8 mouse cellular contexts compared by ENCODE assay signal in genomic region chr1:78216509-78217141, GRCm38 (mm10). TPM values are rescaled to one million over a fixed set of nuclear protein-coding genes. Genes with fewer than 3 reads are reported as not detected.
DNase-seq lines count a peak whose midpoint lies in the region; ATAC-seq lines count a peak whose summit lies in the region.

No protein-coding gene starts in this region.

- H3K27ac ChIP-seq in embryonic facial prominence, embryonic 11.5 days (replicated peaks; ENCODE audit: low read depth, low read length), result no peak overlapping the region
- H3K27ac ChIP-seq in hindbrain, embryonic 14.5 days, result no peak overlapping the region

- peak overlapping the region; percentile 61 for H3K4me3 ChIP-seq in embryonic facial prominence, embryonic 11.5 days (ENCODE audit: low read depth, low read length)
- peak overlapping the region; percentile 55 for H3K4me3 ChIP-seq in hindbrain, embryonic 14.5 days (replicated peaks; ENCODE audit: low read length)

- peak overlapping the region; percentile 59 for H3K9ac ChIP-seq in embryonic facial prominence, embryonic 11.5 days (replicated peaks; ENCODE audit: low read length)
- H3K9ac ChIP-seq in hindbrain, embryonic 14.5 days, result peak overlapping the region; percentile 64

- peaks cover 66% of the 10 kb centered on the region for H3K27me3 ChIP-seq in embryonic facial prominence, embryonic 11.5 days (ENCODE audit: control insufficient read depth, insufficient read depth, low read length)
- peaks cover 95% of the 10 kb centered on the region for H3K27me3 ChIP-seq in hindbrain, embryonic 14.5 days (ENCODE audit: control insufficient read depth, insufficient read depth, low read length)

- H3K4me2 ChIP-seq in embryonic facial prominence, embryonic 11.5 days (ENCODE audit: low read depth, low read length), result peak overlapping the region; percentile 94
- peak overlapping the region; percentile 78 for H3K4me2 ChIP-seq in hindbrain, embryonic 14.5 days (replicated peaks)

- intact Hi-C loops in left cerebral cortex, postnatal 4 days (cut with DNase I), result loop anchor here (10.0 kb wide), 1 partner anchor 198 kb away; no protein-coding TSS in a partner anchor
- intact Hi-C loops in left cerebral cortex, postnatal 14 days (cut with DNase I), result loop anchor here (5.0 kb wide), 2 partner anchors 96 to 201 kb away; partner anchors contain the start of gene Sgpp2

- no peaks in the 10 kb centered on the region for H3K36me3 ChIP-seq in embryonic facial prominence, embryonic 11.5 days (replicated peaks; ENCODE audit: control insufficient read depth, insufficient read depth, low read depth, low read length)
- no peaks in the 10 kb centered on the region for H3K36me3 ChIP-seq in hindbrain, embryonic 14.5 days (replicated peaks; ENCODE audit: control insufficient read depth, insufficient read depth)

- 2% methylated on average over 46 of the region's 79 CpGs for WGBS in embryonic facial prominence, embryonic 11.5 days
- WGBS in hindbrain, embryonic 14.5 days, result under 1% methylated on average over 70 of the region's 79 CpGs

- no peak for ATAC-seq in embryonic facial prominence, embryonic 11.5 days (replicated peaks; ENCODE audit: insufficient number of reproducible peaks, low FRiP score, low TSS enrichment, low read depth)
- ATAC-seq in hindbrain, embryonic 14.5 days (ENCODE audit: low FRiP score), result peak; percentile 65

- peak; percentile 22 for DNase-seq in left cerebral cortex, postnatal 4 days
- no peak for DNase-seq in left cerebral cortex, postnatal 14 days (ENCODE audit: low spot score in 2 of 2)
- peak; percentile 55 for DNase-seq in embryonic facial prominence, embryonic 11.5 days (ENCODE audit: low spot score)
- DNase-seq in hindbrain, embryonic 14.5 days (ENCODE audit: low spot score), result no peak
- peak; percentile 74 for DNase-seq in neural tube, embryonic 10.5 days (ENCODE audit: extremely low spot score, low spot score)
- no peak for DNase-seq in c-Kit-positive CD71-positive TER-119-positive erythroid progenitor cells, embryonic 14.5 days (ENCODE audit: low spot score)
- DNase-seq in layer of hippocampus, postnatal 25 days (ENCODE audit: extremely low spot score in 1 of 2, low spot score in 1 of 2), result no peak
- no peak for DNase-seq in layer of hippocampus, postnatal 10 days (ENCODE audit: low spot score in 2 of 2)

- H3K4me1 ChIP-seq in embryonic facial prominence, embryonic 11.5 days (ENCODE audit: control insufficient read depth, insufficient read depth, low read length), result peaks cover 5% of the 10 kb centered on the region
- 0 out of 2 replicates have a peak, but pooled peaks cover 12% of the 10 kb centered on the region for H3K4me1 ChIP-seq in hindbrain, embryonic 14.5 days (replicated peaks; ENCODE audit: control insufficient read depth, insufficient read depth, low read length)

- H3K9me3 ChIP-seq in embryonic facial prominence, embryonic 11.5 days (replicated peaks; ENCODE audit: control insufficient read depth, low read length), result no peaks in the 10 kb centered on the region
- H3K9me3 ChIP-seq in hindbrain, embryonic 14.5 days (ENCODE audit: control insufficient read depth, low read length), result no peaks in the 10 kb centered on the region

RNA-seq across cellular contexts. Expression of gene Pax3, which starts 19.7 kb away (rescaled TPM):
- total RNA-seq in left cerebral cortex, postnatal 4 days (2021), result not detected
- under 1 TPM in 1 of 2 experiments, not detected in 1; 0.13 TPM for total RNA-seq in left cerebral cortex, postnatal 14 days (2021)
- polyA plus RNA-seq in embryonic facial prominence, embryonic 11.5 days (2014; fragmentation: Nextera tagmentation; extraction: Ambion mirVana), result 16.2 and 17.3 TPM in 2 replicates
- 7.9 and 8.2 TPM in 2 replicates for polyA plus RNA-seq in hindbrain, embryonic 14.5 days (2014; fragmentation: Nextera tagmentation; extraction: Ambion mirVana)
- not detected for total RNA-seq in layer of hippocampus, postnatal 25 days (2021)
- total RNA-seq in layer of hippocampus, postnatal 10 days (2021), result under 1 TPM in 1 of 2 experiments, not detected in 1; 0.11 TPM

Comparison
In these comparisons a context has a peak if more than half of its experiments do, and no peak if none do; other contexts are left out.
1. DNase-seq: peak in left cerebral cortex, postnatal 4 days (single experiment), embryonic facial prominence, embryonic 11.5 days (single experiment) and neural tube, embryonic 10.5 days (single experiment); none in left cerebral cortex, postnatal 14 days (0 of 2), hindbrain, embryonic 14.5 days (single experiment), c-Kit-positive CD71-positive TER-119-positive erythroid progenitor cells, embryonic 14.5 days (single experiment), layer of hippocampus, postnatal 25 days (0 of 2) and layer of hippocampus, postnatal 10 days (0 of 2).